Mouse (Mus musculus): ENCODE data around the gene Klhdc8a. TPM values are rescaled to one million over a fixed set of nuclear protein-coding genes. Genes with fewer than 3 reads are reported as not detected.
A peak's percentile ranks its signal among the peaks of the same experiment; 100 is the strongest.
"Not testable (repeated sequence)": the region's sequence is repeated elsewhere in the genome, so short reads cannot be mapped to it uniquely, and the experiment has no call there.

The Klhdc8a gene
- total RNA-seq, 2 experiments from 2014 or later: not detected

DNA sequence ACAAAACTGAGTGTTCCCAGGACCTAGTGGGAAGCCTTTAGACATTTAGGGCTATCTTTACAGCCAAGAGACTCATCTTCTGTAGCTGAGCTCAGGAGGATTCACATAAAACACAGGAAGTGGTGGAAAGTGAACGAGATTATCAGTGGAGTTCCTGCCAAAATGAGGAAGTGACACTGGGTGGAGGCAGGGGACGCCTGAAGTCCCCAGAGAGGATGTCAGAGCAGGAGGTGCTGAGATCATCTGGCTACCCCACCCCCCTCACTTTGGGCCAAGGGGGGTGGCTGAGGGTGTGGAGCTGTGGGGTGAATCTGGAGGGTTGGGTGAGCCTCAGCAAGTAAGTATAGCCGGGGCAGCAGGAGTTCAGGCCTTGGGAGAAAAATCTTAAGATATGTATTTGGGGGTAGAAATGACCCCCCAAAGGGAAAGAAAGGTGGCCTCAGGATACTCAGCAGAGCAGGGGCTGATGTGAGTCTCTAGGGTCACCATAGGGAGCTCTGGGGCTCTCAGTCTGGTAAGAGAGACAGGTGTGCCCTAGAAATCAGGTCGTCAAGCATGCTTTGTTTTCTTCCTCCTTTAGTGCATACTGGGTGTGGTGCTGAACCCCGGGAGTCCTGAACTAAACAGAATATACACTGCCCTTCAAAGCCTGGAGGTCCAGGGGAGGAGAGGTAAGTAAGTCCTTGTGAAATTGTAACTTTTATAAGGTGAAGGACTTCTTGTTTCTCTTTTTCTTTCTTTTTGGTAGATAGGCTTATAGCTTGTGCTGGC lies 43.5 kb downstream of the Klhdc8a start:
- peak; percentile 95 for ATAC-seq (ENCODE audit: poor library complexity, severe bottlenecking)

DNA sequence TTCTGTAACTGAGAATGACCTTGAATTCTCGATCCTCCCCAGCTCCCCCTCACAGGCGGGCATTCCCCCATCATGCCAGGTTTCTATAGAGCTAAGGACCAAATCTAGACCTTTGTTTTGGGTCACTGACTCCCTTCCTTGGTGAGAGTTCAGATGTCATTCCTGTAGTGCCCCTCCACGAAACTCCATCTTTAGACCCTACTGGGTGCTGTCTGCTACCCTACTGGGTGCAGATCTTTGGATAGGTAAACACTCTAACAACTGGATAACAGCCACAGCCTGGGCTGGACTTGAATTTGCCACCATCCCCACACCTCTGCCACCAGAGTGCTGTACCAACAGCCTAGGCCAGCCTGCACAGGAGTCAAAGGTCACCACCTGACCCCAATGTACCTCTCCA lies 44.1 kb downstream of the Klhdc8a start:
- ATAC-seq (ENCODE audit: poor library complexity, severe bottlenecking): no peak

DNA sequence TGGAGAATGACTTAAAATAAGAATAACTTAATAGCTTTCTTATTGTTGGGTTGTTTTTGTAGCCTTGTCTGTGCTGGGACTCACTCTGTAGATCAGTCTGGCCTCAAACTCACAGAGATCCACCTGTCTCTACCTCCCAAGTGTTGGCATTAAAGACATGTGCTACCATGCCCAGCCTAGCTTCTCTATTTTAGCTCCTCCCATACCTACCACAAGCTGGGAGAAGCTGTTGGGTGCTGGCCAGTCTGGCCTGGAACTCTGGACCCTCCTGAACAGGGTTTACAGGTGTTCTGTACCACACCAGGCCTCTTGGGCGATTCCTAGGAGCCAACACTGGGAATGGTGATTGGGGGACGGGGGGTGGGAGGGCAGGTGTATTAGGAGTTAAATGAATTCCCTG lies 44.8 kb downstream of the Klhdc8a start:
- no peak for ATAC-seq (ENCODE audit: poor library complexity, severe bottlenecking)

DNA sequence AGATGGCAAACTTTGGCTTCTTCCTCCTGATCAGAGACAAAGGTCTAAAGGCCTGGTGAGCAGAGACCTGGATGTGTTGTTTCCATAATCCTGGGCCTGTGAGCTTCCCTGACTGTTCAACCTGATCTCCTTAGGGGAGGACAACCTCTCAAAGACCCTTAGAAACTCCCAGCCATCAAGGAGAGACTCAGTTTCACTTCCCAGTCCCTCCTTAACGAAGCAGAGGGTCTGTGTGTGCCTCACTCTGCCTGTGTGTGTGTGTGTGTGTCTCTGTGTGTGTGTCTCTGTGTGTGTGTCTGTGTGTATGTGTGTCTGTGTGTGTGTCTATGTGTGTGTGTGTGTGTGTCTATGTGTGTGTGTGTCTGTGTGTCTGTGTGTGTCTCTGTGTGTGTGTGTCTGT lies 45.2 kb downstream of the Klhdc8a start:
- no peak for ATAC-seq (ENCODE audit: poor library complexity, severe bottlenecking)

DNA sequence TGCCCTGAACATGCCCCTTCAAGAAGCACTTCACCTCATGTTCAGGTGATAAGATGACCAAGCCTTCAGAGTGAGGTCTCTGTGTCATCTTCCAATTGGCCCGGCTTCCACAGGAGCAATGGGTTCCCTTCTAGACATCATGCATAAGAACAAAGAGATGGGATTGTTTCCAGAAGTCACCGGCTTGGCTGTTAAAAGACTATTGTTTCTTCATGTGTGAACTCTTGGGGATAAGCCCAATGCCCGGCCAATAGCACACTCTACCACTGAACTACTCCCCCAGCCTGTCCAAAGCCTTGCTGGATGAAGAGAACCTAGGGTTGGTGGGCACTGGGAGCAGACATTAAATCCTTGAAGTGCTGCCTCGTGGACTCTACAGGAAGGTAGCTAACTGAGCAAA lies 47.1 kb downstream of the Klhdc8a start:
- ATAC-seq (ENCODE audit: poor library complexity, severe bottlenecking): no peak

DNA sequence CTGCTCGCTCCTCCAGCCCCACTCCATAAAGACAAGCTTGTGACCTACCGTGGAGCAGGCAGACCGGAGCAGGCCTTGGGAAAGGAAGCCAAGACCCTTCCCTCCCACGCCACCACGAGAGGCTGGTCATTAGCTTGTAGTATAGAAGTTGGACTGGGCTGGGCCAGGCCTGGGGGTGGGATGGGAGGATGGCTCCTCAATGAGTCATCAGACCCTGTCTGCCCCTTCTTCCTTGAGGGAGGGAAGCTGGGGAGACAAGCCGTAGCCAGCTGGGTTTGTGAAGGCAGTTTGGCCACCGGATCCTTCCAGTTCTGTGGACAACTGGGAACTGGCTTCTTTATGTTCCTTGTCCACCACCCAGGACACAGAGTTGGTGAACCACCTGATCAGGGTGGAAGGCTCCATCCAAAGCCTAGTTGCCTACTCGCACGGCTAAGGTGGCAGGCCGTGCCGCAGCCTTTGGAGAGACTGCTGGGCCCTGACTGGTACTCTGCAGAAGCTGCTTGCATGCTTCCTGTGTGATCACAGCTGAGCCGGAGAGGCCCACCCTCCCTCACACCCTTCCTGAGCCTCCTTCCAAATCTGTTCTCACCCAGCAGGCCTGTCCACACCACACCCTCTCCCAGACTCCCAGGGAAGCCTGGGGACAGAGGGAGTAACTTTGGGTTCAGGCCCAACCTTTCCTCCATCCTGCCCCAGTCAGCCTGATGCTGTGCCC lies 47.9 kb downstream of the Klhdc8a start:
- ATAC-seq (ENCODE audit: poor library complexity, severe bottlenecking): no peak

DNA sequence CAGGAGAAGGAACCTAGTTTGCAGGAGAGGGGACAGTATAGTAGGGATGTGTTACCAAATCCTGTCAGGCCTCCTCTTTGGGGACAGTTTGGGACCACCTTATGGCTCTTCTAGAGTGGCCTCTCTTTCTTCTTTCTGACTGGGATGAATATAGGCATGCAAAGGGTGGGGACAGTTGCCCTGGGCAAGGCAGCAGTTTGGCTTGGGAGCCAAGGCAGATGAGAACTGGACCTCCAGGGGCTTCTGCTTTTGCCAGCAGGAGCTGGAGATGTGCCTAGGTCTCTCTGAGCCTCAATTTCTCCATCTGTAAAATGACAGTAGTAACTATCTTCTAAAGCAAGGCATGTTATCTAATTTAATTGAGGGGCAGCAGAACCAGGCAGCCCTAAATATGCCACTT lies 48.5 kb downstream of the Klhdc8a start:
- no peak for ATAC-seq (ENCODE audit: poor library complexity, severe bottlenecking)

DNA sequence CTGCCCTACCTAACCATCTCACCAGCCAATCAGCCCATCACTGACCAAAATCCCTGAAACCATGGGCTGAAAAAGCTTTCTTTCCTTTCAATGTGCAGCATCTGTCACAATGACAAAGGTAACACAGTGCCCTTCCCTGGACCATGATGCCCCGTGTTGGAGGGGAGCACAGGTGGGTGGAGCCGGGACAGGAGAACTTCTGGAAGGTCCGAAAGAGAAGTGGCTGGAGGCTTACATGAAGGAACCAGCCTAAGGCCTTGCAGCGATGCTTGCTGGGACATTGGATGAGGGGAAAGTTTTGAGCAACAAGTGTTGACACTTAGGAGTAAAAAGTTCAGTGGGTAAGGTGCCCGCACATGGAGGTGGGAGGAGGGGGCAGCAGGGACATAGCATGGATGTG lies 50.0 kb downstream of the Klhdc8a start:
- ATAC-seq (ENCODE audit: poor library complexity, severe bottlenecking): no peak

DNA sequence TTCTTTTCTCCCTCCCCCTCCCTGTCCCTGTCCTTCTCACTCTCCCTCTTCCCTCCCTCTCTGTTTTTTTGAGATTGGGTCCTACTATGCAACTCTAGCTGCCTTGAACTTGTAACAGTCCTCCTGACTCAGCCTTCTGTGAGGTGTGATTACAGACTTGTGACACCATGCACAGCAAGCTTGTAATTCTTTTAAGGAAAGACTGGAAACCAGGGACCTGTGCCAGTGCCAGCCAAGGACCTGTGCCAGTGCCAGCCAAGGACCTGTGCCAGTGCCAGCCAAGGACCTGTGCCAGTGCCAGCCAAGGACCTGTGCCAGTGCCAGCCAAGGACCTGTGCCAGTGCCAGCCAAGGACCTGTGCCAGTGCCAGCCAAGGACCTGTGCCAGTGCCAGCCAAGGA lies 50.6 kb downstream of the Klhdc8a start:
- ATAC-seq (ENCODE audit: poor library complexity, severe bottlenecking): not testable (repeated sequence)

DNA sequence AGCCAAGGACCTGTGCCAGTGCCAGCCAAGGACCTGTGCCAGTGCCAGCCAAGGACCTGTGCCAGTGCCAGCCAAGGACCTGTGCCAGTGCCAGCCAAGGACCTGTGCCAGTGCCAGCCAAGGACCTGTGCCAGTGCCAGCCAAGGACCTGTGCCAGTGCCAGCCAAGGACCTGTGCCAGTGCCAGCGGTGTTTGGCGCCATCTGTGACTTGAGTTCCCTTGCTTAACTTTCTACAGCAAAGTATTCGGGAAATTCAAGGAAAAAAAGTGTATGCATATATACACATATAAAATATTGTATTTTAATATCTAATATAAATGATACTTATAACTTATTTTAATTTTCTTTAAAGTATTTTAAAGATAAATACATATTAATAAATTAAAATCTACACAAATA lies 51.2 kb downstream of the Klhdc8a start:
- not testable (repeated sequence) for ATAC-seq (ENCODE audit: poor library complexity, severe bottlenecking)

DNA sequence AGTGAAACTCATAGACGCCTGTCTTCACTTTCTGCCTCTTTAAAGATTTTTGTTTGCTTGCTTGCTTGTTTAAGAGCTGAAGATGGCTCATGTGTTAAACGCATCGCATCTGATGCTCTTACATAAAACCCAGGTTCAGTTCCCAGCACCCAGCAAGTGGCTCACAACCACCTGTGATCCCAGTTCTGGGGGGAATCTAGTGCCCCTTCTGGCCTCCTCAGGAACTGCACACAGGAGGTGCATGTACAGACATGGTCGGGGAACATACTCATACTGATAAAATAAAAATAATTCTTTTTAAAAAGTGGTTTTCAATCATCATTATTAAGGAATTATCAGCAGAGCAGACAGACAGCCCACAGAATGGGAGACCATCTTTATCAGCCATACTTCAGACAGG lies 52.6 kb downstream of the Klhdc8a start:
- no peak for ATAC-seq (ENCODE audit: poor library complexity, severe bottlenecking)

DNA sequence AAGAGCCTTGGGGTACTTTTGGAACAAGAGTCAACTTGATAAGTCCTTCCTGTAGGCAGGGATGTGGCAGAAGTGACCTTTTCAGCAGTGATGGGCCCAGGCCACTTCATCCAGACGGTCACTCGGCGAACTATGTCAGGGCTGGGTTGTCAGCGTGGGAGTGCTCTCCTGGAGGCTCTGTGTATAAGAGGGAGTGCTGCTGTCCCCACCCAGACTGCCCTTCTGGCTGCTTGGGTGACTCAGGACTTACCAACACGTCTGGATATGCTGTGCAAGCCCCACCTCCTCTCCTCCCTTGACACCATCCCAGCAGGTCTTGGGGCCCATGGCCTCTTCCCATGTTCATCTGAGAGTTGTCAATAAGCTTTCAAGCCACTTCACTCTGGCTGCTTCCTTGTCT lies 55.0 kb downstream of the Klhdc8a start:
- ATAC-seq (ENCODE audit: poor library complexity, severe bottlenecking): no peak

DNA sequence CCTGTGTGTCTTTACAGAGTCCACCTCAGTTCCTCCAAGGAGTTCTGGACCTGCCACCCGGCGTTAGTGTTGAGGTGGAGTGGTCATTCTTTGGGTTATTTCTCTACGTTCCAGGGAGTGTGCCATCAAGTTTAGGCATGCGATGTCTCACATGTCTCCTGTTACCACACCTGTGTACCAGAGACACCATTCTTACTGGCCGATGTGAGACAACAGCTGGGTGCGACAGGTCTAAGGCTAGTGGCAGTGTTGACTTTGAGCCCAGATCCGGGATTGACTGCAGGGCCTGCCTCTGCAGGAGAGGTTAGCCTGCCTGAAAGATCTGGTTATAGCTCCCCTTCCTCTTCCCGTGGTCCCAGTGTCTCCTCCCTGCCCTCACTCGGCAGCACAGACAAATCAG lies 55.8 kb downstream of the Klhdc8a start:
- no peak for ATAC-seq (ENCODE audit: poor library complexity, severe bottlenecking)

DNA sequence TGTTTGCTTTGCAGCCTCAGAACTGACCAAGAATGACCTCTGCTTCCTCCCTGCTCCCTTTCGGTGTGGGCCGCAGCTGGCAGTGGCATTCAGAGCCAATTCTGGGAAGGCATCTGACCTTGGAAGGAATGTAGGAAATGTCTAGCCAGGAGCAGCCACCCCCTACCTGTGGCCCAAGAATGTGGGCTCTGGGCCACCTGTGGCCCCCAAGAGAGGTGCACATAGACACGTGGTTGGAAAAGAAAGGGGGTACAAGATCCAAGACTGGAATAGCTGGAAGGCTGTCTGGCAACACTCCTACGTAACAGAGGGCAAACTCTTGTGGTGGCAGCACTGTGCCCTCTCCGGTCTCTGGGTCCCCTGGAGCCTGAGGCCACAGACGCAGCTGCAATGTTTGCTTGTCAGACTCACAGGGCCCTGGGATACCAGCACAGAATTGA lies 56.8 kb downstream of the Klhdc8a start:
- ATAC-seq (ENCODE audit: poor library complexity, severe bottlenecking): no peak

DNA sequence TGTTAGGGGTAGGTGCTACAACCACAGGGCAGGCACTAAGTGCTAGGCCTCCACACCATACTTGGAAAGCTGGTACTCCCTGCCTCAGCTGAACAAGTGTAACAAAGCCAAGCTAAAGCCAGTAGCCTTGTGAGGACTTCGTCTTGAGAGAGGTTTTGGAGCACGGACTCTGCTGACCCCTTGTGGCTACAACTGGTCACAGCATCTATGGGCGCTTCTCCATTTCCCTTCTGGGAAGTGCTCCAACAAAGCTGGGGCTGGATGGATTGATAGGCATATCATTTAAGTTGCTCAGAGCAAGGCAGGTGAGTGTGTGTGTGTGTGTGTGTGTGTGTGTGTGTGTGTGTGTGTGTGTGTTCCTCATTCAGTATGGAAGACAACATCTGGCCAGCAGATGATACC lies 57.4 kb downstream of the Klhdc8a start:
- peak; percentile 96 for ATAC-seq (ENCODE audit: poor library complexity, severe bottlenecking)

DNA sequence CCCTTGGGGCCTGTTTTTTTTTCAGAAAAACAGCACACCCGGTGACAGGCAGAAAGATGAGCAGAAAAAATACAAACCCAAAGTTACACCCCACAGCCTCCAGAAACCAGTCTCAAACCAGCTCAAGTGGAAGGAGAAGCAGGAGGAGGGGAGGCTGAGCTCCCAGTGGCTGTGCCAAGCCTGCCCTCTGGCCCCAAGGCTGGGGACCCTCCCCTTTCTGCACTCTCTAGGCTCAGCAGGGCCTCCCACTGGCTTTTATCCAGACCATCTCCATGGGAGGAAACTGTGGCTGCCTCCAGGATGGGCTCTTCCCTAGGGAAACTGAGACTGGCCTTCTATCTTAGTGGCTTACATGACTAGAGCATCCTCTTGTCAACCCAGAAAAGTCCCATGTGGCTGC lies 58.4 kb downstream of the Klhdc8a start:
- no peak for ATAC-seq (ENCODE audit: poor library complexity, severe bottlenecking)

Other genes with a start within 250 kb of the Klhdc8a start
- 0.11 TPM in 1 of 2 replicates, not detected in the other for gene Mfsd4a, start 230.6 kb upstream of the Klhdc8a start, total RNA-seq (2015)
- gene Mfsd4a, start 230.6 kb upstream of the Klhdc8a start, total RNA-seq (2017): 0.51 and 0.61 TPM in 2 replicates
- gene Cdk18, start 158.9 kb upstream of the Klhdc8a start, total RNA-seq (2015): 0.14 TPM in 1 of 2 replicates, not detected in the other
- 0.04 TPM in 1 of 2 replicates, not detected in the other for gene Cdk18, start 158.9 kb upstream of the Klhdc8a start, total RNA-seq (2017)
- not detected in 2 replicates for gene Lemd1, start 107.2 kb upstream of the Klhdc8a start, total RNA-seq (2015)
- gene Lemd1, start 107.2 kb upstream of the Klhdc8a start, total RNA-seq (2017): not detected in 2 replicates
- not detected in 2 replicates for gene AC124108.1, start 107.2 kb upstream of the Klhdc8a start, total RNA-seq (2015)
- not detected in 2 replicates for gene AC124108.1, start 107.2 kb upstream of the Klhdc8a start, total RNA-seq (2017)
- not detected in 2 replicates for gene Gm10188, start 68.9 kb upstream of the Klhdc8a start, total RNA-seq (2015)
- gene Gm10188, start 68.9 kb upstream of the Klhdc8a start, total RNA-seq (2017): not detected in 2 replicates
- gene Nuak2, start 17.5 kb downstream of the Klhdc8a start, total RNA-seq (2015): 23.9 and 24.2 TPM in 2 replicates
- 14.3 and 16.7 TPM in 2 replicates for gene Nuak2, start 17.5 kb downstream of the Klhdc8a start, total RNA-seq (2017)
- gene Tmcc2, start 92.7 kb downstream of the Klhdc8a start, total RNA-seq (2015): 4.9 and 6.9 TPM in 2 replicates
- 5.3 and 7.8 TPM in 2 replicates for gene Tmcc2, start 92.7 kb downstream of the Klhdc8a start, total RNA-seq (2017)
- 17.2 and 19.5 TPM in 2 replicates for gene Dstyk, start 118.9 kb downstream of the Klhdc8a start, total RNA-seq (2015)
- gene Dstyk, start 118.9 kb downstream of the Klhdc8a start, total RNA-seq (2017): 24.8 and 36.6 TPM in 2 replicates
- 47.9 and 53.9 TPM in 2 replicates for gene Rbbp5, start 178.7 kb downstream of the Klhdc8a start, total RNA-seq (2015)
- 63.0 and 72.4 TPM in 2 replicates for gene Rbbp5, start 178.7 kb downstream of the Klhdc8a start, total RNA-seq (2017)
- gene Tmem81, start 207.6 kb downstream of the Klhdc8a start, total RNA-seq (2015): 4.9 and 5.4 TPM in 2 replicates
- 4.8 and 5.9 TPM in 2 replicates for gene Tmem81, start 207.6 kb downstream of the Klhdc8a start, total RNA-seq (2017)
- not detected in 2 replicates for gene Cntn2, start 244.6 kb downstream of the Klhdc8a start, total RNA-seq (2015)
- gene Cntn2, start 244.6 kb downstream of the Klhdc8a start, total RNA-seq (2017): not detected in 2 replicates

Measured in megakaryocyte, adult 5-6 weeks (primary cell).